Mouse (Mus musculus): ENCODE data around the gene Olfr1341.

Olfr1341 gene

DNA sequence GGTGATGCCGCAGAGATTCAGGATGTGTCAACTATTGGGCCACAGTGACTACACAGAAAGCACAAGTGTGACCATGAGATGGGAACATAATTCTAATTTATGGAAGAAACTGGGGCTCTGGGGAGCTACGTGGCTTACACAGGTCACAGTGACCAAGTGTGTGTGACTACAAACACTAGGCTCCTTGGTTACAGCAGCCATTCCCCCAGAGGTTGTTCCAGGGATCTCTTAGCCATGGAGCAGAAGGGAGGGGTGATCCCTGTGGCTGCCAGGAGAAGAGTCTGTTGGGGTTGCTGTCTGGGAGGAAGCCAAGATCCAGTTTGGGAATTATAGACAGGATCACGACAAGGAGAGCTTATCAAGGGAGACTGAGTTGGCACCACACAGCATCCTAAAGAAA lies at the start of gene Olfr1341:
TSS of gene Olfr1341 (plus strand) at position 301 of the 400 bp plus-strand sequence.
- WGBS: 72% methylated on average over 3 of the region's 3 CpGs

DNA sequence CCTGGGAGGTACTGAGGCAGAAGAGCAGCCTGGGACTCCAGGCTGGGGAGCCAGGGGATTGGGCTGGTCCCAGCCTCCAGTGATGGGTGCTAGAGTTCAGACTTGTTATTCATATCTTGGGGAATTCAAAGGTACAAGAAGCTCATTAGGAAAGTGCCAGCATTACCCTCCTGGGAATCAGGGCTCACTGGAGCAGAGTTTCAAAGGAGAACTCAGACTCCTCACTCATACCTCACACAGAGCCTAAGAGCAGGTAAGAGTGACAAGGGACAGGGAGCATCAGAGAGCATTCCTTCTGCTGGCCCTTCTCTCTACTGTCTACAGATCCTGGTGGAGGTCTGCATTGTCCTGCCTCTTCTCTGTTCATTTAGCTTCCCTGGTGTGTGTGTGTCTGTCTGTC lies 44.7 kb upstream of the Olfr1341 start, which contains the start of gene Olfr62:
TSS of gene Olfr62 (plus strand) at position 301 of the 400 bp plus-strand sequence.

DNA sequence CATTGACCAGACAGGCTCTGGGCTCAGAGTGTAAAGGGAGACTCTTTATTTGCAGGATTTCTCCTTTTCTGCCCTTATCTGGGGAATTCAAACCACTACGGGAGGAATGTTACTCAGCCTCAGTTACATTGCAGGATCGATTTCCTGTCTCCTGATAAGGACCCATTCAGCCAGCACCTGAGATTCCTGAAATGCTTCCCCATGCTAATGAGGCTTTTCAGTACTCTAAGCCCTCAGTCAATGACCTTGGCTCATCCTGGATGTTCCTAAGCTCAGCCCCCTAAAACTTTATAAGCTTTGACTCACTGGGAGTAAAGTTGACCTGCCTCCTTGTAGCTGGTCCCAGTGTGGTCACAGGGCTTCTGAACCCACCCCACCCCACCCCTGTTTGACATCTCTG lies 16.2 kb upstream of the Olfr1341 start:
- 89% methylated on average over 2 of the region's 2 CpGs for WGBS

DNA sequence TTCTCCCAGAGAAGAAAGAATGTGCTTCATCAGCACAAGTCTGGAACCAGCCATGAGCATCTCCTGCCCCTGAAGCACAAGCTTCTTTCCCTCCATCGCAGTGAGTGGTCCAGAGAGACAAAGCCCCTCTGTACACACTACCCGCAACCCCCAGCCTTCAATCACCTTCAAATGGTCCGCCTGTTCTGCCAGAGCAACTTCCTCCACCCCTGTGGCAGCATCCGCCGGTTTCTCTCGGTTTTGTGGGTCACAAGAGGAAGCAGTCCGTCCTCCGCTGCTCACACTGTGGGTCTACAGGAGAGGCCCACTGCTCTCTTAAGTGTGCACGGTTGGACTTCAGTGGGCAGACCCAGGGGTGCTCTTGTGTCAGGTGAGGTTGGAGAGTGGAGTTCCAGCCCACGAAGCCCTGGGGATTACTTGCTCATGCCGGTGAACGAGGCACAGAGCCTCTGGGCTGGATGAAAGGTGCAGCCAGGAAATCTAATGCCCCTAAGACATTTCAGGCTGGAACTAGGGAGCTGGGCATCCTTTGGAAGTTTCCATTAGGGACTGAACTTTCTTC lies 10.8 kb upstream of the Olfr1341 start, which contains the start of gene Olfr1342:
TSS of gene Olfr1342 (minus strand) at position 345 of the 562 bp plus-strand sequence.
- WGBS: 54% methylated on average over 12 of the region's 12 CpGs

DNA sequence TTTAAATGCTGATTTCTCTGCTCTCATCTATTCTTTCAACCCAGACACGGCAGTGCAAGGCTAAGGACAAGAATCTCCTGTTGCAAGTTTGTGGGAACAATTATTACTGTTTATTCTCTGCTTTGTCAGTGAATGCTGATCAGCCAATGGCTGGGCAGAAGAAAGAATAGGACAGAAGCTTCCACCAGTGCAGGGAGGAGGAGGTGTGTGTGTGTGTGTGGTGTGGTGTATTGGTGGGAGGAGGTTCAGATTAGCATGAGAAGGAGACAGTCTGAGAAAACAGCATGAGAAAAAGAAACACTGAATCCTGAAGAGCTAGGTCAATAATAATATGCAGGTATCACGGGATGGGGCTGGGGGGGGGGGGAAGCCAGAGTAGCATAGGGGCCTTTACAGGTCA lies 9.5 kb upstream of the Olfr1341 start:
- WGBS: 39% methylated on average over 2 of the region's 2 CpGs

DNA sequence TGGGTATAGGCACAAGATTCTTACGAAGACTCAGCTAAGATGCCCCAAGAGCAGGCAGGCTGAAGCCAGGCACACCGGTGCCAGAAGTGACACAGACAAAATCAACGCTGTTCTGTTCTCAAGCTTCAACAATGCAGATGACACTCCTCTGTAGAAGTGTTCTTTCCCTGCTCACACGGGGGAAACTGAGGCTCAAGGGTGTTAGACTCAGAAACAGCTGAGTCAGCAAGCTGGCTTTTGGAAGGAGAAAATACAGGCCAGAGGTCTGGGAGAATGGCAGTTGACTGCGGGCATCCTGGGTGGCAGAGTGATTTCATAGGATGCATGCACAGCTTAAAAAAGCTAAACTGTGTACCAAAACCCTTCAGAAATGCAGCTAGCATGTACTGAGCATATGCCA lies 4.8 kb downstream of the Olfr1341 start:
- WGBS: 83% methylated on average over 5 of the region's 5 CpGs

DNA sequence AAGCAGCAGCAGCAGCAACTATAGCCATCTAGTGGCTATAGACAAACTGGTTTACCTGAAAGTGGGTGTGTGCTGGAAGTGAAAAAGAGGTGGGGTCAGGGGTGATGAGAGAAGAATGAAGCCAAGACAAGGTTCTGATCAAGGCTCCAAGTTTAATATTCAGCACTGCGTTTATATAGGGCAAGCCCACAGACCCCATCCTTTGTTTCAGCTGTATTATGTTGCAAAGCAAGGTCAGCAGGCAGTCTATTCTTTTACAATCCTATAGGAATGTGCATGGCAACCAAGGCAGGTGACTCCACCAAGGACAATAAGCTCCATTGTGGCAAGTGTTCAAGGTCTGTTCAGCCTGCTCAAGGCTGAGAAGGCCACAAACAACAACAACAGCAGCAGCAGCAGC lies 8.3 kb downstream of the Olfr1341 start:
- WGBS: 59% methylated on average over 1 of the region's 1 CpGs

DNA sequence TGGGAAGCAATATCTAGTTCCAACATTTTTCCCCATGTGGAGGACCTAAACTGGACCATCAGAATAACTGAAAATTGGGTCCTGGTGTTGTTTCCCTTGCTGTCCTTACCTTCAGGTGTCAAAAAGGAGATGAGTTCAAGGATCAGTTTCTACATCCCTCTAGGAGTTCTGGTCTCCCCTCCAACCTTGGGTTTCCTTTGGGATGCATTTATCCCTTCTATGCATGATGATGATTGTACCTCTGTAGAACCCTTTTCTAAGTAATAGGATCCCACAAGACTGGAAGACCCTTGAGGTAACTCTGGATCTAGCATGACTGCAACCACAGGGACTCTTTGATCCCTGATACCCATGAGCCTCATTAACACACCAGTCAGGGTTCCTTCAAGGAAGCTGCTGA lies 16.5 kb downstream of the Olfr1341 start, which contains the start of gene Olfr1340:
TSS of gene Olfr1340 (plus strand) at position 301 of the 400 bp plus-strand sequence.

DNA sequence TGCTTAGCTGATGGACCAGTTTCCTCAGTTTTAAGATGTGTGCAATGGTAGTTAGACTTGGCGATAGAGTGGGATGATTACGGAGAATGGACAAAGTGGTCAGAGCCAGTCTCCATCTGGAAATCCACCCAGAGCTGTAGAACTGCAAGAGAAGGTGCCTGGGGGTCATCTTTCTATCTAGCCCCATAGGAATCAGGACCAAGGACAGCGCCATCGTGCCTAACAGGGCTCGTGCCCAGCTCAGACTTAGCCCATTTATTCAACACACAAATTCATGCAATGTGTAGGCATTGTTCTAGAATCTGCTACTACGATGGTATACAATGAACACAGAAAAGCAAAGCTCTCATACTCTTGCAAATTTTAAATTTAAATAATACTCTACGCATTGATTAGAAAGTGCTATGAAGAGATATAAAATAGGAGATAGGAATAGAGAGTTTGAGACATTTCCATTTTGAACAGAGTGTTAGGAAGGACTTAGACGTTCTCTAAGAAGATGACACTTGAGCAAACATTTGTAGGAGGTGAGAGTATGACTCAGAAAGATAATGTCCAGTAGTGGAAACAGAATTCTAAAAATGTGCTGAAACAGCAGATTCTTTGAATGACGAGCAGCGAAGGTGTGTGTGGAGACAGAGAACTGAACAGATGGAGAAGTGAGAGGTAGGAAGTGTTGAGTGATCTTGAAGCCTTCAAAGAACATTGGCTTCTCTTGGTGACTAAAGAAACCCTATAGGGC lies 18.6 kb downstream of the Olfr1341 start:
- WGBS: 42% methylated on average over 10 of the region's 10 CpGs

DNA sequence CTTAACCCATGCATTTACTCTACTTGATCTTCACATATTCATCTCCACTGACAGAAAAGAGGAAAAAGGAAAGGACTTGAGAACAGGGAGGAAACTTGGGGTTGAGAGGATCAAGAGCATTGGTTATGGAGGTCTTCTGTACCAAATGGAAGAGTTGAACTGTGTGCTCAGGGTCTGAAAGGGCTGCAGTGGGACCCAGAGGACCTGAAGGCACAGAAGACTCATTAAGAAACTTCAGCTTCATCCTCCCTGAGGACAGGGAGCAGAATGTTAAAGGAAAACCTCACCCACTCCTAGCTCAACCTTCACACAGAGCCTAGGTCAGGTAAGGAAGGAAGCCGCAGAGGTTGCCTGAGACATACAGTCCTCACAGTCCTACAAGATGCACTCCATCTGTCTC lies 28.6 kb downstream of the Olfr1341 start, which contains the start of gene Olfr1339:
TSS of gene Olfr1339 (plus strand) at position 301 of the 400 bp plus-strand sequence.
- WGBS: 100% methylated on average over 1 of the region's 1 CpGs

DNA sequence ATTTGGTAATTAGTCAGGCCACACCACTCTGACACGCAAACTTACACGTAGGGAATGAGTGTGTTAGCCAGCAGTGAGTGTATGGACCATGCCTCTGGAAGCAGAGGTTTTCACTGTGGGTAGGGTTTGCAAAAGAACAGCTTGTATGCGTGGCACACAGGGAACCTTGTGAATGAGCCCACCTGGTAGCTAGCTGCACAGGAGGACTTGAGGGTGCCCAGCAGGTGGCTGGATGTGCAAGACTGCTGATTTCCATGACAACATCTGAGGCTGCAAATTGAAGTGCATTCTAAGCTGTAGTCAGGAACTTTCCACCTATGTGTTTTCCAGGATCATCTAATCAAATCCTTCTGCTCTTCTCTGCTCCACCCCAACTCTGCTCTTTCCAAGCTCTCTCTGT lies 36.3 kb downstream of the Olfr1341 start:
- 65% methylated on average over 3 of the region's 3 CpGs for WGBS

DNA sequence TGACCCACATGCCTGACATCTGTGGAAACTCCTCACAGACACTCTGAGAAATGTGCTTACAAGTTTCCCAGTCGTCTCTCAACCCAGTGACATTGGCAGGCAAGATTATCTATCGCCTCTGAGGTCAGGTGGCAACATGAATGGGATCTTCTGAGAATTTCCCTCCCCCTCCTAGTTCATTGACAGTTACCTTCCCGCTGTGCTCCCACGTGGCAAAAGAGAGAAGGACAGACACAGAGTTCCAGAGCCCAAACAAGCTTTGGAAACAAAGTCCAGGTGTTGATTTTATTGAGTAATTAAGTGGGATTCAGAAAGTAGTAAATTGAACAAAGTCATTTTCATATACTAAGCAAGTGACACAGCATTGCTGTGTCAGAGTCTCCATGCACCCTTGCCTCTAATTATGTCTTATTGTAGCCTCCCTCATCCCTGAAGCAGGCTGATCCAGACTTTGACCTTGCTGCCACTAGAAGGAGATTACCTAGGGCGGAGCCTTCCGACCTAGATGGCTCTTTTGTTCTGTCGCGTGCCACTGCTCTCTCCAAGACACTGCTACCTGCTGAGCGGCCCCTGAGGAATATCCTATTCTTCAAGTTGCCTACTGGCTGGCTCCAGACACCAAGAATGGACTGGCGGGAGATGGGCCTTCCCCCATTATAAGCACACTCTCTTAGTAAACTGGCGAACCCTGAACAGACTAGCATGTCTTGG lies 37.8 kb downstream of the Olfr1341 start:
- WGBS: 30% methylated on average over 11 of the region's 11 CpGs

DNA sequence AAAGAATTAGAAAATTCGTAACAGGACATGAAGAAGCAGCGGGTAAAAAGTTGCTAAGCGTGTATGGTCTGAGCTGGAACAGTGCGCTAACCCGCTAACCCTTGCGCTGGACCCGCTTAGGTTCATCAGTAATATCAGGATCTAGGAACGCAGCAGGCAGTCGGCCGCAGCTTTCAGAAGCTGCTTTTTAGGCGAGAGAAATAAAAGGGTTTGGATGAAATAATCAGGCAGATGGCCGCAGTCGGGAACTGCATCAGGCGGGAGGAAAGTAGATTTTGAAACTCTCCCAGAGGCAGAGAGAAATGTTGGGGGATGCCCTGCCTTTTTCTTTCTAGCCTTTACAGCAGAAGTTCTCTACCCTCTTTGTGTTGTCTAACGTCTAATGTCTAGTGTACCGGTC lies 38.6 kb downstream of the Olfr1341 start:
- WGBS: 17% methylated on average over 16 of the region's 16 CpGs

DNA sequence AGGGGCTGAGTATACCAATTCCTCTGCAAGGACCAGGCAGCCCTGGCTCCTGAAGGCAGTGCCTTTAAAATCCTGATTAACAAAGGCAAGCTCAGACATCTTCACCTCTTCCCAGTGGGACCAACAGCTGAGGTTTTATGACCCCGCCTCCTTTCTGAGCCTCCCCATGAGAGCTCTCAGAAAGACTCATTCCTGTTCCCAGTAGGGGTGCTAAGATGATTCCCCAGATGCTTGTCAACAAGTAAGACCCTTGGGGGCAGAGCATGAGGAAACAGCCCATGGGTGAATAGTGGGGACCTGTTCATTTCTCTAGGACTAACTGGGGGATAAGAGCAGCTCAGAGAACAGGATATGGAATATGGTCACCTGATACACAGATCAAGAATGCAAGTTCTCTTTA lies 55.3 kb downstream of the Olfr1341 start, which contains the start of gene Olfr1338:
TSS of gene Olfr1338 (minus strand) at position 101 of the 400 bp plus-strand sequence.
- WGBS: 81% methylated on average over 1 of the region's 1 CpGs

Measured in cerebral cortex, adult 2 months (tissue).